Mouse (Mus musculus) erythroblast, embryonic 14.5 days (primary cell): ENCODE data around the gene Cpne6. TPM values are rescaled to one million over a fixed set of nuclear protein-coding genes. Genes with fewer than 3 reads are reported as not detected.

ENCODE experiments used
- H3K27me3 ChIP-seq: 2 replicates; pipeline ENCODE4 v1.6.1; 2012; ENCODE audit warnings: inconsistent platforms; ENCODE audit not compliant: control insufficient read depth
- H3K36me3 ChIP-seq: 2 replicates; pipeline ENCODE4 v1.6.1; 2012; ENCODE audit warnings: mild to moderate bottlenecking, inconsistent platforms; ENCODE audit not compliant: control insufficient read depth
- H3K4me1 ChIP-seq: 2 replicates; pipeline ENCODE4 v1.6.1; 2012; ENCODE audit warnings: inconsistent platforms; ENCODE audit not compliant: control insufficient read depth
- H3K4me3 ChIP-seq: replicated peaks from 2 replicates; pipeline ENCODE3; 2012; ENCODE audit warnings: moderate library complexity, mild to moderate bottlenecking, inconsistent platforms
- H3K9me3 ChIP-seq: 2 replicates; pipeline ENCODE4 v1.6.1; 2012; ENCODE audit warnings: low read length, inconsistent platforms, mixed read lengths; ENCODE audit not compliant: control insufficient read depth
- GATA1 ChIP-seq: IDR thresholded peaks from 2 replicates; pipeline ENCODE4 v1.6.1; 2012; ENCODE audit warnings: low read length, inconsistent platforms, mixed read lengths
- TAL1 ChIP-seq: IDR thresholded peaks from 3 replicates; pipeline ENCODE4 v1.6.1; 2012; ENCODE audit warnings: low read length, inconsistent platforms, mixed read lengths
- polyA plus RNA-seq: library from polyadenylated mRNA; stranded (reverse); fragments of >175 nt; gene quantifications from 2 replicates; pipeline ENCODE4 v1.2.3, GENCODE M21; 2012

The Cpne6 gene
- not detected in 2 replicates for polyA plus RNA-seq

DNA sequence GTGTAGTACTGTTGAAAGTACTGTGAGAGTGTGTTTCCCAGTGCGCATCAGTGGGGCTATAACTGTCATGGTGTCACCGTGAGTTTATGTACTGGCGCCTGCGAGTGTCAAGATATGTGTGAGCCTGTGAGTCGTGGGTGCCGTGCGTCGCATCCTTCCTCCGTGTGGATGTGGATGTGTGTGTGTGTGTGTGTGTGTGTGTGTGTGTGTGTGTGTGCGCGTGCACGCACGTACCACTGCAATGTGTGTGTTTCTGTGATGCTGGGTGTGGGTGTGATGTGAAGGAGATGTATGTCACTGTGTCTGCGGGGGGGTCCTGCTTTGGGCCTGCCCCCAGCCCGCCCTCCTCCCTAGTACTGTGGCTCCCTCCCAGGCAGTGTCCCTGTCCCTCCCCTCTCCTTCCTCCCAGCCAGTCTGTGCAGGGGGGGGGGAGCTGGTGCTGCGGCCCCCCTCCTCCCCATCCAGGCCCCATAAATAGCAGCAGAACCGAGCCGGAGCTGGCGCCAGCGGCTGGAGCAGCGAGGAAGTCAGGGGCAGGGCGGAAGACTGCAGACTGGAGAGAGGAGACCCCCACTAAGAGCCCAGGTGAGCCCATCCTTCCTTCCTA, at the start of gene Cpne6:
Gene Cpne6, plus strand, starts transcription at position 321 of the 607 bp plus-strand sequence.
- H3K27me3 ChIP-seq = peaks cover 47% of the 10 kb centered on the region

GRCm38 (mm10) chr14:55461757-55462156, 48.5 kb upstream of the Cpne6 start:
- peaks cover 11% of the 10 kb centered on the region for H3K27me3 ChIP-seq

More for the DNA sequence above, at the start of gene Cpne6:
- no peak for TF ChIP-seq GATA1
- no peak for TF ChIP-seq TAL1
- no peak within 1 kb of the TSS for H3K4me3 ChIP-seq
- no peaks in the 10 kb centered on the region for H3K36me3 ChIP-seq
- H3K4me1 ChIP-seq = peaks cover 14% of the 10 kb centered on the region
- H3K9me3 ChIP-seq = no peaks in the 10 kb centered on the region

GRCm38 (mm10) chr14:55466481-55466880, 43.8 kb upstream of the Cpne6 start:
- H3K4me1 ChIP-seq = no peaks in the 10 kb centered on the region; the same call in 1 of the 2 replicates
- H3K36me3 ChIP-seq = no peaks in the 10 kb centered on the region
- no peak for TF ChIP-seq TAL1
- no peak for TF ChIP-seq GATA1
- peaks cover 15% of the 10 kb centered on the region for H3K27me3 ChIP-seq
- no peaks in the 10 kb centered on the region for H3K9me3 ChIP-seq
- no peak overlapping the region for H3K4me3 ChIP-seq

More at GRCm38 (mm10) chr14:55461757-55462156, 48.5 kb upstream of the Cpne6 start:
- Histone ChIP-seq H3K9me3 (no peaks in the 10 kb centered on the region), H3K4me1 (no peaks in the 10 kb centered on the region; the same call in 1 of the 2 replicates), H3K36me3 (no peaks in the 10 kb centered on the region), H3K4me3 (no peak overlapping the region)
- TF ChIP-seq TAL1 (no peak), GATA1 (no peak)

DNA sequence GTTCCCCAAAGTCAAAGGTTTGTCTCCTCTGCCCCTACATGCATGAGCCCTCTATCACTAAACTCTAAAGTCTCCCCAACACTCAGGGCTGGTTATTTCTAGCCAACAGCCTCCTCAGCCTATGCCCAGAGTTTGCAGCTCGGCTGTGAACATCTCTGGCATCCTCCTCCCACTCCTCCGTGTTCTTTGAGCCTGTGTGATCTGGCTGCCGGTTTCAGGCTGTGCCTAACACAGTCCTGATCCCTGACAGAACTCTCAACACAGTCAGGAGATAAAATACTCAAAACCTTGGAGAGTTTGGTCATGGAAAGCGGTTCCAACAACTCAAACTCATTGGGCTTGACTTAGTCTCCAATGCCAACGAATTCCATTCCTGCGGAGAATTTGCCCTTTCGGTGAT, 43.1 kb upstream of the Cpne6 start:
- H3K36me3 ChIP-seq = no peaks in the 10 kb centered on the region
- peaks cover 19% of the 10 kb centered on the region for H3K27me3 ChIP-seq
- TF ChIP-seq TAL1 (no peak), GATA1 (no peak)
- no peaks in the 10 kb centered on the region for H3K9me3 ChIP-seq
- no peak overlapping the region for H3K4me3 ChIP-seq
- H3K4me1 ChIP-seq = no peaks in the 10 kb centered on the region; the same call in 1 of the 2 replicates

DNA sequence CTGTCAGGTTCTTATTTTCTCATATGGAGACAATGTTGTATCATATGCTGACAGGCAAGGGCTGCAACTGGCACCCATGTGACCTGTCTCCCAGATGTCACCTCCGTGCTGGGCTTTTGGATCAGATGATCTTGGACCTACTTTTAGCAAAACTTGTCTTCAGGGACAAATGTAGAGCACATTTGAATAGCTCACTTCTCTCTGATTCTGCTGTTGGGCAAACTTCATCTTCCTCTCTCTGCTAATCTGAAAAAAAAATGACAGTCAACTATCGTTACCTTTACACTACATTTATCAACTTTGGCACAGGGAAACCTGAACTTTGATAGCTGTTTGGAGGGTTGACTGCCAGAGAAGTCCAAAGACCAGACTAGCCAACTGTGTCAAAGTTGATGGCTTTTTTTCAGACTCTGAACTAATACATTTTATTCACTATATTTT, 41.9 kb upstream of the Cpne6 start:
- Histone ChIP-seq H3K36me3 (no peaks in the 10 kb centered on the region), H3K27me3 (peaks cover 16% of the 10 kb centered on the region), H3K4me3 (no peak overlapping the region), H3K4me1 (no peaks in the 10 kb centered on the region; the same call in 1 of the 2 replicates), H3K9me3 (no peaks in the 10 kb centered on the region)
- TF ChIP-seq GATA1 (no peak), TAL1 (no peak)

GRCm38 (mm10) chr14:55469041-55469440, 41.2 kb upstream of the Cpne6 start:
- TF ChIP-seq TAL1 = no peak
- no peak for TF ChIP-seq GATA1
- H3K27me3 ChIP-seq = peaks cover 16% of the 10 kb centered on the region
- H3K4me3 ChIP-seq = no peak overlapping the region
- H3K9me3 ChIP-seq = no peaks in the 10 kb centered on the region
- no peaks in the 10 kb centered on the region for H3K36me3 ChIP-seq
- H3K4me1 ChIP-seq = no peaks in the 10 kb centered on the region; the same call in 1 of the 2 replicates

DNA sequence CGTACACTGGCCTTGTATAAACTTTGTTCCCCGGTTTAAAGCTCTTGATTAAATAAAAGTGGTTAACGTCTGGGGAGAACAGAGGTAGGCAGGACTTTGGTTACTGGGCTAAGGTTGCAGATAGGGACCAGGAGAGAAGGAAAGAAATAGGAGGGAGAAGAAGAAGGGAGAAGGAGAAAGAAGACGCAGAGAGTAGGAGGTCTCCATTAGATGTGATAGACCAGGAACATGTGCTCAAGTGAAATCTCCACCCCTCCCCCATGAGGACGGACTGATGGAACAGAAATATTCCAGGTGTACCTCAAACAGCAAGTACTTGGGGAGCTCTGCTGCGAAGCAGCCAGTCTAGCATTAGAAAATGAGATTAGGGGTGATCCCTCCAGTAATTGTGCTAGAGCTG, 40.4 kb upstream of the Cpne6 start:
- Histone ChIP-seq H3K4me1 (no peaks in the 10 kb centered on the region), H3K27me3 (peaks cover 16% of the 10 kb centered on the region), H3K36me3 (no peaks in the 10 kb centered on the region), H3K4me3 (no peak overlapping the region), H3K9me3 (no peaks in the 10 kb centered on the region)
- TF ChIP-seq GATA1 = no peak
- no peak for TF ChIP-seq TAL1

DNA sequence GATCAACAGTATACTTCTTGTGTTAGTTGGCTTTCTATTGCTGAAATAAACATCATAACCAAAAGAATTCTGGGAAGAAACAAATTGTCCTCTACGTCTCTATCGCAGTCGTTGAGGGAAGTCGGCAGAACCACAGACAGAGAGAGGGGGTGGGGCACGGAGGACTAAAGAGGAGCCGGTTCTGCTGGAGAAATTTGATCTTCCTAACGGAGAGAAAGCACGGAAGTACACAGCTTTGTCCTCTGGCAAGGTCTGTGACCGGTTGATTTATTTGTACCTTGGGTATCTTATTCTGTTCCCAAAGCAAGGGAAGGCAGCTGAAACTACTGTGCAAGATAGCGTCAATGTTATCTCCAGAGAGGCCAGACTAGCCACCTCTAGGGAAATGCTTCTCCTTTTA, 39.4 kb upstream of the Cpne6 start:
- no peaks in the 10 kb centered on the region for H3K9me3 ChIP-seq
- TF ChIP-seq GATA1 (no peak), TAL1 (no peak)

GRCm38 (mm10) chr14:55475654-55476053, 34.6 kb upstream of the Cpne6 start:
- no peak overlapping the region for H3K4me3 ChIP-seq
- H3K4me1 ChIP-seq = peaks cover 36% of the 10 kb centered on the region
- TF ChIP-seq GATA1 (no peak), TAL1 (no peak)

More for the DNA sequence above, 39.4 kb upstream of the Cpne6 start:
- H3K36me3 ChIP-seq = no peaks in the 10 kb centered on the region
- peaks cover 5% of the 10 kb centered on the region for H3K4me1 ChIP-seq
- no peak overlapping the region for H3K4me3 ChIP-seq
- peaks cover 16% of the 10 kb centered on the region for H3K27me3 ChIP-seq

DNA sequence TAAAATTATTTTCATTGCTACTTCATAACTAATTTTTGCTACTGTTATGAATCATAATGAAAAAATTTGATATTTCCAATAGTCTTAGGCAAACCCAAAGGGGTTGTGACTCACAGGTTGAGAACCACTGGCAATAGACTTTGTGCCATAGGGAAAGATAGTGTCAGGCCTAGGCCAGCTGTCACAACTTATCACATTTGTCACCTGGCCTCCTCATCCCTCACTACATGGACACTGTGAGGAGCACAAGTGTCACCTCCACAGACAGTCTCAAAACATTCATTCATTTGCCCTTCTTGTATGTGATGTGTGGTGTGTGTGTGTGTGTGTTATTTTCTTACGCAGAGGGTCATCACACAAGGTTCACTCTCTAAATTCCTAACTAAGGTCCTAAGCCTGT, 32.8 kb upstream of the Cpne6 start:
- Histone ChIP-seq H3K36me3 (peaks cover 15% of the 10 kb centered on the region), H3K9me3 (no peaks in the 10 kb centered on the region), H3K4me1 (peaks cover 39% of the 10 kb centered on the region), H3K4me3 (no peak overlapping the region), H3K27me3 (no peaks in the 10 kb centered on the region; the same call in 1 of the 2 replicates)
- no peak for TF ChIP-seq GATA1
- no peak for TF ChIP-seq TAL1

More at GRCm38 (mm10) chr14:55475654-55476053, 34.6 kb upstream of the Cpne6 start:
- Histone ChIP-seq H3K27me3 (peaks cover 10% of the 10 kb centered on the region), H3K9me3 (no peaks in the 10 kb centered on the region), H3K36me3 (peaks cover 5% of the 10 kb centered on the region)
